Mouse (Mus musculus): Measurements from ENCODE around the gene Ctdspl.
A peak's percentile ranks its signal among the peaks of the same experiment; 100 is the strongest.

The Ctdspl gene

GRCm38 (mm10) chr9:118949654-118950053, 23.4 kb downstream of the Ctdspl start:
- DNase-seq (ENCODE audit: low spot score in 2 of 2) = no peak

GRCm38 (mm10) chr9:118950061-118950460, 23.8 kb downstream of the Ctdspl start:
- DNase-seq (ENCODE audit: low spot score in 2 of 2) = no peak

- DNase-seq (ENCODE audit: low spot score in 2 of 2) = no peak
These were observed 24.5 kb downstream of the Ctdspl start for GRCm38 (mm10) chr9:118950751-118951150.

- no peak for DNase-seq (ENCODE audit: low spot score in 2 of 2)
These were observed 25.1 kb downstream of the Ctdspl start for GRCm38 (mm10) chr9:118951381-118951780.

DNA sequence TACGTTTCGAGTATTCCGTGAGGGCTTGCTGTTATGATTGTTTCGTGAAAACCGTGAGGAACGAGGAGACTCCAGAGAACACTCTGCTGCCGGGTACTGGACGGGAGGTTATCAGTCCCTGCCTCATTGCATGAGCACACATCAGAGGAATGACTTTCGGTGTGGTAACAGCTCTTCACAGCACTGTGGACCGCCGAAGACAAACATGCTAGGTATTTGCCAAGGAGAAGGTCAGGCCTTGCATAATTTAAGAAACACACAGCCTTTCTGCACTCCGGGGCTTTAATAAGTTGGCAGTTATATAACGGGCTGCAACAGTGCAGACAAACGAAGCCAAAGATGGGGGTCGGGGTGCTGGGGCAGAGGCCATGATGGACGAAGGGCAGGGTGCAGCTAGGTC, 25.9 kb downstream of the Ctdspl start:
- peak; percentile 54 to 67 for DNase-seq (ENCODE audit: low spot score in 2 of 2)

DNA sequence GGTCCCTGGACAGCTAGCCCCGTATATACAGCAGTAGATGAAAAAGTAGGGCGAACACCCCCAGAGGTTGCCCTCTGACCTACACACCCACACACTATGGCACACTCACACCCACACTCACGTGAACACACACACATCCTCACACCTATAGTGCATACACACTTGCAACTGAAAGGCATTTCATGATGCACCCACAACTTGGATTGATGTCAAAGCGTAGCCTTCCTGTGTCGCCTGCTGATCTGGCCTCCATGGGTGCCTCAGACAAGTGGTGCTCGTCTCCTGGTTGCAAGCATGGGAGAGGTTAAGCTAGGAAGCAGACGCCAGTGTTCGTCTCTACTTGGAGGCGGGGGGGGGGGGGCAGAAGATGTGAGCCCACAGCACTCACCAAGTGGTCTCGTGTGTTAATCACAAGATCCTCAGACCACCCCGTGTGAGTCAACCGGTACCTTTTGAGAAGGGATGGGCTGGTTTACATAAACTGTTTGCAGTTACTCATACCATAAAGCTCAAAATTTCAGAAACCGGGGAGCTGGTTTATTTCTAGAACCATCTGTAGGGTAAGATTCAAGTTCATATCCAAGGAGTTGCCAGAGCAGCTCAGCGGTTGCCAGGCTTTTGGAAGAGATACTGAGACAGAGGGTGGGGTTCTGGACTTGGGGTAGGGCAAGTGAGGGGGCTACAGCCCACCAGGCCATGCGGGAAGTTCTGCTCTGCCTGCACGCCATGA, 27.4 kb downstream of the Ctdspl start:
- no peak for DNase-seq (ENCODE audit: low spot score in 2 of 2)

GRCm38 (mm10) chr9:118958802-118959201, 32.5 kb downstream of the Ctdspl start:
- no peak for DNase-seq (ENCODE audit: low spot score in 2 of 2)

- peak; percentile 70 to 72 for DNase-seq (ENCODE audit: low spot score in 2 of 2)
These were observed 34.3 kb downstream of the Ctdspl start for GRCm38 (mm10) chr9:118960415-118961091.

DNA sequence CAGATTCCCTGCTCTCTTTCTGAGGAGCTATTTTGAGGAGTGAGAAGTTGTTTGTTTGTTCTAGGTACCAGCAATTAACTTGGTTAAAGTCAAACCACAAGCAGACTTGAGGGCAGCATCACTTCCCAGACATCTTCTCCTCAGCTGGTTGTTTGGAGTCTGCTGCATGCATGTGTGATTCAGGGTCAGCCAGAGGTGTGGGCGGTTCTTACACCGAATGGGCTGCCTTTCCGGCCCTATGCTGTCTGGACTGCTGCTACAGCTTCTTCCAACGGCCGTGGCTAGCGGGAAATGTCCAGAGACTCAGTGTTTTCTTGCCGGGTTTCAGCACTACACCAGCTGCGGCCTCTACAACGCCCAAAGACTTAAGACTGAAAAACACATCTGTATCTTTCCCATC, 36.9 kb downstream of the Ctdspl start:
- no peak for DNase-seq (ENCODE audit: low spot score in 2 of 2)

GRCm38 (mm10) chr9:118964263-118965034, 38.2 kb downstream of the Ctdspl start:
- no peak for DNase-seq (ENCODE audit: low spot score in 2 of 2)

- no peak for DNase-seq (ENCODE audit: low spot score in 2 of 2)
These were observed 43.6 kb downstream of the Ctdspl start for GRCm38 (mm10) chr9:118969810-118970209.

DNA sequence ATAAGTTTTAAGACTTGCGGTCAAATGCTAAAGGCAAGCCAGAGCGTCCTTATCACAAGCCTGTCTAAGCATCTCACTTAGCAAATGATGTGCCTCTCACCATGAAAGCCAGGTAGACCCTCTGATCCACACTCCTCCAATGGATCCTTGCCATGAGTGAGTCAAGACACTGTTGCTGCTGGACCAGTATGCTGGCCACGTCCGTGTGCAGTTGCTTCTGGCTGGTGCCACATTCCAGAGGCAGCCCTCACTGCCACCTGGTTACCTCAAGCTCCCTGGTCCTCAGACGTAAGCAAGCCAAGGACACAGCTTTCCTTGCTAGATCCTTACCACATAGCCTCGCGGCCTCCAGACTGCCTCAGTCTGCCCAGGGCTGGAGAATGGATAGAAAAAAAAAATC, 46.8 kb downstream of the Ctdspl start:
- DNase-seq (ENCODE audit: low spot score in 2 of 2) = no peak

- no peak for DNase-seq (ENCODE audit: low spot score in 2 of 2)
These were observed 47.3 kb downstream of the Ctdspl start for GRCm38 (mm10) chr9:118973566-118973965.

GRCm38 (mm10) chr9:118974148-118974547, 47.9 kb downstream of the Ctdspl start:
- DNase-seq (ENCODE audit: low spot score in 2 of 2) = peak in 1 of 2 experiments; percentile 56

GRCm38 (mm10) chr9:118975211-118975671, 49.0 kb downstream of the Ctdspl start:
- DNase-seq (ENCODE audit: low spot score in 2 of 2) = no peak

DNA sequence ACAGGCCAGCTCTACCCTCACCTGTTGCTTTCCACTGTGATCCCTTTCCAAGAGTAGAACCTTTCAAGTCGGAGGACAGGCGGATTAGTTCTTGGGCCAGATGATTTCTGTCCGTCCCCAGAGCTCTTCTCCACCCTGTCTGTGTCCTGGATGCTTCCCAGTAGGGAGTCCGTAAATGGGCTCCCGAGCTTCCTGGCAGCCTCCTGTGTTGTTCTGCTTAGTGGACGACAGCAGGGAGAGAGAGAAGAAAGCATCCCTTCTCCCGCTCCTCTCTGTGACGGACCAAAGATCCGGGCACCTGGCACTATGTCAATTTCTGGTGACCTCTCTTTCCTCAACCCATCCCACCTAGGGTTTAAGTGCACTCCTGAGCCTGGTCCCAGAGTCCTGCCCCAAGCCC, 49.5 kb downstream of the Ctdspl start:
- peak in 1 of 2 experiments; percentile 24 for DNase-seq (ENCODE audit: low spot score in 2 of 2)

DNA sequence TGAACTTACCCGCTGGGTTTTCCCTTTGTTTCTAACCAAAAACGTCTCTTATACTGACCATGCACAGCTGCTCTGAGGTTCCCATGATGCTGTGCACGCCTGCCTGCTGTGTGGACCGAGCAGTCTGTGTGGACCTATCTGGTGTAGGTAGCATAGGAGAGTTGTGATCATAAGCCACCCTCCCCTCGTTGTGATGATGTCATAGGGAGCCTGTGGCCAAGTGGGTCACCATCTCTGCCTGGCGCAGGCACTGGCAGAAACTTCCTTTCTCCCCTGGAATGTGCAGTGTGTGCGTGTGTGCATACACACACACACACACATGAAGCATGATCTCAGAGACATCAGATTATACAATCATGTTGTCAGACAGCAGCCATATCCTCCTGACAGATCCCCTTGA, 50.3 kb downstream of the Ctdspl start:
- DNase-seq (ENCODE audit: low spot score in 2 of 2) = no peak

- DNase-seq (ENCODE audit: low spot score in 2 of 2) = no peak
These were observed 51.2 kb downstream of the Ctdspl start for GRCm38 (mm10) chr9:118977425-118977824.

- DNase-seq (ENCODE audit: low spot score in 2 of 2) = peak; percentile 48 to 68
These were observed 54.2 kb downstream of the Ctdspl start for GRCm38 (mm10) chr9:118980411-118980823.

GRCm38 (mm10) chr9:118984650-118985432, 58.6 kb downstream of the Ctdspl start:
- DNase-seq (ENCODE audit: low spot score in 2 of 2) = peak in 1 of 2 experiments; percentile 52

DNA sequence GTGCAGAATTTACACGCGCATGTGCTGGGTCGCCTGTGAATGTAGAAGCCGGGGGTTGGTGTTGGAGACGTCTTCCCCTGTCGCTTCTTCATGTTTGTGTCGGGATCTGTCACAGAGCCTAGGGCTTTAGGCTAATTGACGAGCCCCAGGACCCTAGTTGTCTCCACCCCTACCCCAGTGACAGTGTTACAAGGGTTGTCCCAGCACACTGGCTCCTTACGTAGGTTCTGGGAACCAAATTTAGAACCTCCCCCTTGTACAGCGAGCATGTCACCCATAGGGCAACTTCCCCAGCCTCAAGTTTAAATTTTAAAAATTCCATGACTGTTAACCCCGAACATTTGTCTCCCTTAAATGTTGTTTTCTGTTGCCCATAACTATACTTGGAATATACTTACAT, 60.0 kb downstream of the Ctdspl start:
- DNase-seq (ENCODE audit: low spot score in 2 of 2) = no peak

Measured in heart, adult 9 months (tissue).